Mouse (Mus musculus) skeletal muscle tissue, postnatal 0 days (tissue): ENCODE results near the gene 4930516K23Rik. TPM values are rescaled to one million over a fixed set of nuclear protein-coding genes. Genes with fewer than 3 reads are reported as not detected.

Experiments used
- polyA plus RNA-seq: library from polyadenylated mRNA; unstranded; fragments of >200 nt; fragmentation: Nextera tagmentation; extraction: Ambion mirVana; gene quantifications from 2 replicates; pipeline ENCODE4 v1.2.1, GENCODE M21; 2015

Gene 4930516K23Rik
- polyA plus RNA-seq = not detected in 2 replicates

DNA sequence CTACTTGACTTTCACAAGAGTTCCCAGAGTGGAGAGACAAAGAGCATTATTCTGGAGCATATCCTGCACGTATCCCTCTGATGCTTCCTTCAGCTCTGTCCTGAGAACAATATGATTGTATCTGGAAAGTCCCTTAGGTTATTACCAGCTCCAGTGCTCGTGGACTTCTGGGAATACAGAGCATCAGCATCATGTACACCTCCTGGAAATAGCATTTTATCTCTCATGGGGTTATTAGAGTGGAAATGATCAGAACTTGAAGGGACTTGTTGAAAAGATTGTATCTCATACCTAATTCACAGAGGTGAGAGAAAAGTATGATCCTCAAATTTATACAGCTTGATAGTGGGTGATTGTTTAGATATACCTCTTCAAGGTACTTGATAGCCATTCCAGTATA lies at the start of gene 4930516K23Rik:
Gene 4930516K23Rik, minus strand, starts transcription at position 101 of the 400 bp plus-strand sequence.

GRCm38 (mm10) chr7:104104757-104104972 lies 43.4 kb upstream of the 4930516K23Rik start, which contains the start of gene Olfr646:
TSS of gene Olfr646 (plus strand) at chr7:104104873.

DNA sequence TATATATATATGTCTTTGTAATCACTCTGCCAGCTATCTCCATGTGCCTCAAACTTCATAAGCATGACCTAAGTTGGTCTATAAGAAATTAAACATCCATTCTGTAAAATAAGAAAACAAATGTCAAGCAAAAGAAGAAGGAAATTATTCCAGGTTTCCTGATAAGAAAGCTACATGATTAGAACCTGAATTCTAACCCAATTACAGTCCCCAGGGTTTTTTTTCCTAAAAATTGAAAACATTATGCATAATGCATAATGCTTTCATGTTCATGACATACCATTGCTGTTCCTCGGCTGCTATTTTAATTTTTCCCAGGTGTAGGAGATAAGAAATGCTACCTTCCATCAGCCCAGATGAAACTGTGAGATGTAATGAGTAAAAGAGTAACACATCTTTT lies 24.1 kb upstream of the 4930516K23Rik start, which contains the start of gene Olfr645:
Gene Olfr645, minus strand, starts transcription at position 101 of the 400 bp plus-strand sequence.

GRCm38 (mm10) chr7:104071769-104072168 lies 10.5 kb upstream of the 4930516K23Rik start, which contains the start of gene Olfr644:
TSS of gene Olfr644 (minus strand) at chr7:104071869.

GRCm38 (mm10) chr7:104052566-104052965 lies 8.7 kb downstream of the 4930516K23Rik start, which contains the start of gene Olfr642:
TSS of gene Olfr642 (minus strand) at chr7:104052666.

GRCm38 (mm10) chr7:104035145-104035544 lies 26.1 kb downstream of the 4930516K23Rik start, which contains the start of gene Olfr641:
TSS of gene Olfr641 (plus strand) at chr7:104035445.

DNA sequence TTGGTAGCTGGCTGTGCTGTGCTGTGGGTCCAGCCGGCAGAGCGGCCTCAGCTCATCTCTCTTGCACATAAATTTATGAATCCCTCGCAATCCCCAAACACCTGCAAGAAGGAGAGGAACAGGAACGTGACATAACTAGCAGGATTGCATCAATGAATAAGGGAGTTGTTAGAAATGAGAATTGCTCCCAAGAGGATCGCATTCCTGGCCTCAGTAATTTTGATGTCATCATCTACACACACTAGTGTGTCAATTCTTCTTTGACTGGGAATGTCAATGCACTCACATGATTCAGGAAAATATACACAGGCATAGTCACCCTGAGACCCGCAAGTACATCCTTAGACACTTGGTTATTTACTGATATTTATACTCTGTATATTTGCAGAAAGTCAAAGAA lies 35.8 kb downstream of the 4930516K23Rik start, which contains the start of gene Olfr640:
Gene Olfr640, minus strand, starts transcription at position 101 of the 400 bp plus-strand sequence.

GRCm38 (mm10) chr7:104017203-104017602 lies 44.0 kb downstream of the 4930516K23Rik start, which contains the start of gene Olfr639:
TSS of gene Olfr639 (minus strand) at chr7:104017303.

Other genes starting within 250 kb of the 4930516K23Rik start
- 421 and 497 TPM in 2 replicates for gene Hbb-bt, start 247.4 kb downstream of the 4930516K23Rik start, polyA plus RNA-seq
- 1,956 and 2,204 TPM in 2 replicates for gene Hbb-bs, start 233.3 kb downstream of the 4930516K23Rik start, polyA plus RNA-seq
- gene Hbb-bh2, start 220.9 kb downstream of the 4930516K23Rik start, polyA plus RNA-seq = not detected in 2 replicates
- gene Hbb-bh1, start 218.3 kb downstream of the 4930516K23Rik start, polyA plus RNA-seq = not detected in 2 replicates
- gene Hbb-y, start 208.2 kb downstream of the 4930516K23Rik start, polyA plus RNA-seq = not detected in 2 replicates
- not detected in 2 replicates for gene Olfr66, start 175.2 kb downstream of the 4930516K23Rik start, polyA plus RNA-seq
- gene Olfr64, start 167.0 kb downstream of the 4930516K23Rik start, polyA plus RNA-seq = not detected in 2 replicates
- not detected in 2 replicates for gene Olfr65, start 158.0 kb downstream of the 4930516K23Rik start, polyA plus RNA-seq
- not detected in 2 replicates for gene Olfr631, start 132.6 kb downstream of the 4930516K23Rik start, polyA plus RNA-seq
- gene Olfr632, start 127.1 kb downstream of the 4930516K23Rik start, polyA plus RNA-seq = not detected in 2 replicates
- not detected in 2 replicates for gene Olfr633, start 117.0 kb downstream of the 4930516K23Rik start, polyA plus RNA-seq
- gene Olfr635, start 90.3 kb downstream of the 4930516K23Rik start, polyA plus RNA-seq = not detected in 2 replicates
- gene Olfr638, start 62.7 kb downstream of the 4930516K23Rik start, polyA plus RNA-seq = not detected in 2 replicates
- gene Olfr639, start 44.1 kb downstream of the 4930516K23Rik start, polyA plus RNA-seq = not detected in 2 replicates
- gene Olfr640, start 35.9 kb downstream of the 4930516K23Rik start, polyA plus RNA-seq = not detected in 2 replicates
- not detected in 2 replicates for gene Olfr641, start 26.0 kb downstream of the 4930516K23Rik start, polyA plus RNA-seq
- gene Olfr642, start 8.8 kb downstream of the 4930516K23Rik start, polyA plus RNA-seq = not detected in 2 replicates
- gene Olfr644, start 10.4 kb upstream of the 4930516K23Rik start, polyA plus RNA-seq = not detected in 2 replicates
- not detected in 2 replicates for gene Olfr645, start 24.0 kb upstream of the 4930516K23Rik start, polyA plus RNA-seq
- gene Olfr646, start 43.4 kb upstream of the 4930516K23Rik start, polyA plus RNA-seq = not detected in 2 replicates
- not detected in 2 replicates for gene Ubqln5, start 68.4 kb upstream of the 4930516K23Rik start, polyA plus RNA-seq
- not detected in 2 replicates for gene Olfr643, start 76.0 kb upstream of the 4930516K23Rik start, polyA plus RNA-seq
- not detected in 2 replicates for gene Ubqln3, start 81.8 kb upstream of the 4930516K23Rik start, polyA plus RNA-seq
- not detected in 2 replicates for gene Ubqlnl, start 89.1 kb upstream of the 4930516K23Rik start, polyA plus RNA-seq
- gene Olfm5, start 103.4 kb upstream of the 4930516K23Rik start, polyA plus RNA-seq = not detected in 2 replicates
- gene Olfr648, start 121.9 kb upstream of the 4930516K23Rik start, polyA plus RNA-seq = 0.05 TPM in 1 of 2 replicates, not detected in the other
- not detected in 2 replicates for gene Olfr649, start 134.5 kb upstream of the 4930516K23Rik start, polyA plus RNA-seq
- 0.56 and 0.97 TPM in 2 replicates for gene Trim6, start 157.3 kb upstream of the 4930516K23Rik start, polyA plus RNA-seq
- gene Trim34a, start 183.0 kb upstream of the 4930516K23Rik start, polyA plus RNA-seq = 1.7 and 2.2 TPM in 2 replicates
- gene Trim5, start 226.6 kb upstream of the 4930516K23Rik start, polyA plus RNA-seq = 0.45 and 0.63 TPM in 2 replicates